In genomic region chr17:10319685-10320455, GRCm38 (mm10) we compare ENCODE assay signal across 8 mouse cellular contexts. TPM values are rescaled to one million over a fixed set of nuclear protein-coding genes. Genes with fewer than 3 reads are reported as not detected.
A peak's percentile ranks its signal among the peaks of the same experiment; 100 is the strongest.
DNase-seq lines count a peak whose midpoint lies in the region; ATAC-seq and TF ChIP-seq lines count a peak whose summit lies in the region.

Qk (minus strand) TSS chr17:10319854.

- peak; percentile 62; the same call in 1 of the 2 replicates for TF ChIP-seq POLR2A in heart, adult 2 months (IDR thresholded peaks at IDR 0.05; ENCODE audit: insufficient read depth, low read depth, low read length)
- TF ChIP-seq POLR2A in limb, embryonic 14.5 days (IDR thresholded peaks at IDR 0.05; ENCODE audit: borderline replicate concordance, extremely low read depth, insufficient read depth, insufficient read length): 0 out of 2 replicates have a peak, but pooled peaks have one; percentile 31

- no peaks in the 10 kb centered on the region for H3K36me3 ChIP-seq in embryonic facial prominence, embryonic 13.5 days
- H3K36me3 ChIP-seq in heart, adult 2 months (ENCODE audit: control insufficient read depth, insufficient read depth, low read length): peaks cover 4% of the 10 kb centered on the region
- H3K36me3 ChIP-seq in limb, embryonic 14.5 days (ENCODE audit: control insufficient read depth, insufficient read depth, low read length): peaks cover under 1% of the 10 kb centered on the region; the same call in 1 of the 2 replicates
- no peaks in the 10 kb centered on the region for H3K36me3 ChIP-seq in midbrain, postnatal 0 days (ENCODE audit: insufficient read depth, low read length)

- peaks cover 14% of the 10 kb centered on the region for H3K4me1 ChIP-seq in embryonic facial prominence, embryonic 13.5 days
- H3K4me1 ChIP-seq in heart, adult 2 months (ENCODE audit: control insufficient read depth, insufficient read depth, low read length): peaks cover 5% of the 10 kb centered on the region
- peaks cover 6% of the 10 kb centered on the region for H3K4me1 ChIP-seq in limb, embryonic 14.5 days (ENCODE audit: control insufficient read depth, insufficient read depth, low read length)
- peaks cover 9% of the 10 kb centered on the region; the same call in 1 of the 2 replicates for H3K4me1 ChIP-seq in midbrain, postnatal 0 days (ENCODE audit: insufficient read depth, low read length)

- H3K9ac ChIP-seq in embryonic facial prominence, embryonic 13.5 days: peak within 1 kb of the TSS; percentile 95
- peak within 1 kb of the TSS; percentile 100 for H3K9ac ChIP-seq in heart, adult 2 months (ENCODE audit: low read depth, low read length)
- peak within 1 kb of the TSS; percentile 98 for H3K9ac ChIP-seq in limb, embryonic 14.5 days (ENCODE audit: low read depth, low read length, severe bottlenecking)
- peak within 1 kb of the TSS; percentile 96 for H3K9ac ChIP-seq in midbrain, postnatal 0 days (replicated peaks; ENCODE audit: low read length, poor library complexity, severe bottlenecking)

- WGBS in embryonic facial prominence, embryonic 13.5 days: under 1% methylated on average over 80 of the region's 86 CpGs
- under 1% methylated on average over 82 of the region's 86 CpGs for WGBS in heart, adult 2 months
- under 1% methylated on average over 49 of the region's 86 CpGs for WGBS in limb, embryonic 14.5 days
- WGBS in midbrain, postnatal 0 days: under 1% methylated on average over 75 of the region's 86 CpGs

- H3K4me2 ChIP-seq in embryonic facial prominence, embryonic 13.5 days: peak within 1 kb of the TSS; percentile 68
- H3K4me2 ChIP-seq in limb, embryonic 14.5 days (replicated peaks; ENCODE audit: low read depth, low read length, severe bottlenecking): peak within 1 kb of the TSS; percentile 63
- peak within 1 kb of the TSS; percentile 52 for H3K4me2 ChIP-seq in midbrain, postnatal 0 days (ENCODE audit: low read depth, low read length, poor library complexity, severe bottlenecking)

- peak within 1 kb of the TSS; percentile 97 for H3K27ac ChIP-seq in embryonic facial prominence, embryonic 13.5 days
- H3K27ac ChIP-seq in heart, adult 2 months: peak within 1 kb of the TSS; percentile 98
- H3K27ac ChIP-seq in limb, embryonic 14.5 days (replicated peaks; ENCODE audit: low read depth, low read length): peak within 1 kb of the TSS; percentile 99
- peak within 1 kb of the TSS; percentile 97 for H3K27ac ChIP-seq in midbrain, postnatal 0 days (ENCODE audit: low read depth, low read length)

- peaks cover 2% of the 10 kb centered on the region for H3K79me2 ChIP-seq in heart, adult 2 months (replicated peaks; ENCODE audit: control insufficient read depth, insufficient read depth, low read length)

- no peaks in the 10 kb centered on the region for H3K9me3 ChIP-seq in embryonic facial prominence, embryonic 13.5 days
- H3K9me3 ChIP-seq in limb, embryonic 14.5 days (ENCODE audit: control insufficient read depth, low read length): no peaks in the 10 kb centered on the region
- H3K9me3 ChIP-seq in midbrain, postnatal 0 days (ENCODE audit: low read length): no peaks in the 10 kb centered on the region

- DNase-seq in 3134 (ENCODE audit: extremely low read depth, insufficient read length, low spot score): peak; percentile 91
- peak; percentile 95 for DNase-seq in adrenal gland, postnatal 36 days
- peak; percentile 95 to 96 for DNase-seq in heart, adult 2 months
- peak; percentile 93 for DNase-seq in kidney, adult 9 months
- DNase-seq in limb, embryonic 14.5 days (ENCODE audit: low spot score): peak; percentile 94
- DNase-seq in midbrain, postnatal 0 days (ENCODE audit: low spot score): peak; percentile 97
- peak; percentile 88 to 90 for DNase-seq in spleen, postnatal 14 days (ENCODE audit: low spot score in 2 of 2)

- TF ChIP-seq CTCF in heart, adult 2 months (IDR thresholded peaks at IDR 0.05): peak; percentile 28; the same call in 1 of the 2 replicates
- TF ChIP-seq CTCF in midbrain, postnatal 0 days (IDR thresholded peaks at IDR 0.05): no peak

- TF ChIP-seq EP300 in heart, adult 2 months (IDR thresholded peaks at IDR 0.05; ENCODE audit: insufficient read depth, low read depth, low read length): peak; percentile 38; the same call in 1 of the 2 replicates

- no peaks in the 10 kb centered on the region for H3K27me3 ChIP-seq in embryonic facial prominence, embryonic 13.5 days
- H3K27me3 ChIP-seq in heart, adult 2 months (ENCODE audit: control insufficient read depth, insufficient read depth, low read length): no peaks in the 10 kb centered on the region
- no peaks in the 10 kb centered on the region for H3K27me3 ChIP-seq in limb, embryonic 14.5 days (ENCODE audit: control insufficient read depth, insufficient read depth, low read length)
- H3K27me3 ChIP-seq in midbrain, postnatal 0 days (ENCODE audit: insufficient read depth, low read length): no peaks in the 10 kb centered on the region

- intact Hi-C loops in heart, adult 2 months (cut with DNase I): loop anchor here (1.0 to 10.0 kb wide), 7 partner anchors 52 to 1655 kb away; no protein-coding TSS in a partner anchor

- peak within 1 kb of the TSS; percentile 89 for H3K4me3 ChIP-seq in embryonic facial prominence, embryonic 13.5 days
- H3K4me3 ChIP-seq in heart, adult 2 months: peak within 1 kb of the TSS; percentile 79
- peak within 1 kb of the TSS; percentile 85 for H3K4me3 ChIP-seq in limb, embryonic 14.5 days (replicated peaks; ENCODE audit: low read length)
- peak within 1 kb of the TSS; percentile 89 for H3K4me3 ChIP-seq in midbrain, postnatal 0 days (ENCODE audit: low read depth, low read length)

- ATAC-seq in embryonic facial prominence, embryonic 13.5 days (ENCODE audit: insufficient number of reproducible peaks, insufficient read depth, low FRiP score, low TSS enrichment, low read depth): peak; percentile 77
- peak; percentile 86 for ATAC-seq in limb, embryonic 14.5 days (ENCODE audit: low FRiP score, low read depth)
- ATAC-seq in midbrain, postnatal 0 days (ENCODE audit: low FRiP score): peak; percentile 91

RNA-seq across cellular contexts. Expression of gene Qk, which starts in this region (rescaled TPM):
- 100 to 1,000 TPM; 181 to 254 TPM for total RNA-seq in adrenal gland, postnatal 36 days (2021)
- polyA plus RNA-seq in embryonic facial prominence, embryonic 13.5 days (2015; fragmentation: Nextera tagmentation; extraction: Ambion mirVana): 30.4 TPM in 2 replicates
- total RNA-seq in heart, adult 2 months (2021): 100 to 1,000 TPM; 469 to 514 TPM
- 342 and 549 TPM in 2 replicates for polyA plus RNA-seq in heart, adult 2 months (2012; rRNA removed)
- 164 and 197 TPM in 2 replicates for polyA plus RNA-seq in limb, embryonic 14.5 days (2012; rRNA removed)
- polyA plus RNA-seq in limb, embryonic 14.5 days (2014; fragmentation: Nextera tagmentation; extraction: Ambion mirVana): 47.4 and 52.7 TPM in 2 replicates
- total RNA-seq in midbrain, postnatal 0 days (2014; rRNA removed): 293 and 297 TPM in 2 replicates
- polyA plus RNA-seq in midbrain, postnatal 0 days (2015; fragmentation: Nextera tagmentation; extraction: Ambion mirVana): 43.3 and 47.4 TPM in 2 replicates

Comparison
In these comparisons a context has a peak if more than half of its experiments do, and no peak if none do; other contexts are left out.
1. Peak in every context shown above with its lines: DNase-seq, ATAC-seq, H3K4me3 ChIP-seq and H3K27ac ChIP-seq.